Mouse (Mus musculus) small intestine, adult 2 months (tissue): Measurements from ENCODE around the gene Vmn2r89. TPM values are rescaled to one million over a fixed set of nuclear protein-coding genes. Genes with fewer than 3 reads are reported as not detected.
A peak's percentile ranks its signal among the peaks of the same experiment; 100 is the strongest.
"Not testable (repeated sequence)": the region's sequence is repeated elsewhere in the genome, so short reads cannot be mapped to it uniquely, and the experiment has no call there.

Experiments used
- H3K27ac ChIP-seq: fragments of 200-500 bp; 2 replicates; pipeline ENCODE4 v1.5.1; 2012; ENCODE audit warnings: low read depth, low read length, control low read depth, inconsistent platforms; ENCODE audit not compliant: insufficient read depth
- H3K27me3 ChIP-seq: fragments of 200-500 bp; 2 replicates; pipeline ENCODE4 v1.6.1; 2012; ENCODE audit warnings: mild to moderate bottlenecking, moderate library complexity, low read length, inconsistent platforms; ENCODE audit not compliant: control insufficient read depth, insufficient read depth
- H3K36me3 ChIP-seq: fragments of 200-500 bp; 2 replicates; pipeline ENCODE4 v1.6.1; 2012; ENCODE audit warnings: mild to moderate bottlenecking, low read length, control low read depth, inconsistent platforms; ENCODE audit not compliant: control insufficient read depth, insufficient read depth
- H3K4me1 ChIP-seq: fragments of 200-500 bp; 2 replicates; pipeline ENCODE4 v1.6.1; 2012; ENCODE audit warnings: low read length, inconsistent platforms, mixed read lengths; ENCODE audit not compliant: control insufficient read depth, insufficient read depth, insufficient read length
- H3K4me3 ChIP-seq: fragments of 200-500 bp; 2 replicates; pipeline ENCODE4 v1.5.1; 2012; ENCODE audit warnings: low read depth, mild to moderate bottlenecking, control low read depth, inconsistent platforms, low read length, moderate library complexity
- CTCF ChIP-seq: fragments of 200-500 bp; IDR thresholded peaks from 2 replicates; pipeline ENCODE4 v1.5.1; 2012; ENCODE audit warnings: low read depth, mild to moderate bottlenecking, control low read depth, inconsistent platforms, low read length, moderate library complexity, mixed read lengths; ENCODE audit not compliant: insufficient replicate concordance, insufficient read length; ENCODE audit errors: extremely low read depth
- POLR2A ChIP-seq: fragments of 200-500 bp; IDR thresholded peaks from 2 replicates; pipeline ENCODE4 v1.6.1; 2012; ENCODE audit warnings: low read depth, mild to moderate bottlenecking, control low read depth, inconsistent platforms, low read length, moderate library complexity
- WGBS: fragments of 180-500 bp; shearing (Covaris S2); methylation state at CpG from one replicate; pipeline ENCODE4 v1.1.7; 2018; 5-methylcytosine and 5-hydroxymethylcytosine counted together
- polyA plus RNA-seq: library from polyadenylated mRNA; depleted of rRNA; stranded (reverse); fragments of >200 nt; gene quantifications from 2 replicates; pipeline ENCODE4 v1.2.3, GENCODE M21; 2012

Gene Vmn2r89
- polyA plus RNA-seq, 1 experiment, result not detected

DNA sequence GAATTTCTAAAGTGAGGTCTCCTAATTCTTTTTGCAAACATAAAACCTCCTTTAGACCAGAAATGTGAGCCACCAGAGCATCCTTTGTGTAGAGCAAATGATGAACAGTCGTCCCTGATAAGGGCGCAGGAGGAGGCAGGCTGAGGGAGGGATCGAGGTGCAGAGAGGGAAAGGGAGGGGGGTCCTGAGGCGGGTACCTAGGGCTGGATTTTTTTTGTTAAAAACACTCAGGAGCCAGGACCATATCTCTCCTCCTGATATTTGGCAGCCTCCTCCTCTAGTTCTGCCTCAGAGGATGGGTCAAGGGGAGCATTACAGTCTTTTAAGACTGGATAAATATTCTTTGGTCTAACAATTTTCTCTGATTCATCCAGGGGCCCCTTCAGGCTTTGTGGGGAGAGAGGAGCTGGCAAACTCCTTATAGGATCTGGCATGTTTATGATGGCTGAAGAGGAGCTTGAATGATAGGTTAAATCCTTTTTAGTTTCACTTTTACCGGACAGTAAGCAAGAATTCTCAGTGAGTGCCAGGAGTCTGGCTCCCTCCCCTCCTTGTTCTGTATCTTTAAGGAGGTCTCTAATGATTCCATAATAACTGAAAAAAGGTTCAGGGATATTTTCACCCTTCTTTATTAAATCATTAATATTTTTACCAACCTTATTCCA, 30.5 kb downstream of the Vmn2r89 start:
- H3K4me3 ChIP-seq, result peak overlapping the region; percentile 24; the same call in 1 of the 2 replicates
- H3K27ac ChIP-seq, result no peak overlapping the region
- H3K36me3 ChIP-seq, result no peaks in the 10 kb centered on the region
- TF ChIP-seq POLR2A, result no peak
- TF ChIP-seq CTCF, result no peak
- H3K27me3 ChIP-seq, result no peaks in the 10 kb centered on the region
- WGBS, result 70% methylated on average over 5 of the region's 5 CpGs
- no peaks in the 10 kb centered on the region for H3K4me1 ChIP-seq

DNA sequence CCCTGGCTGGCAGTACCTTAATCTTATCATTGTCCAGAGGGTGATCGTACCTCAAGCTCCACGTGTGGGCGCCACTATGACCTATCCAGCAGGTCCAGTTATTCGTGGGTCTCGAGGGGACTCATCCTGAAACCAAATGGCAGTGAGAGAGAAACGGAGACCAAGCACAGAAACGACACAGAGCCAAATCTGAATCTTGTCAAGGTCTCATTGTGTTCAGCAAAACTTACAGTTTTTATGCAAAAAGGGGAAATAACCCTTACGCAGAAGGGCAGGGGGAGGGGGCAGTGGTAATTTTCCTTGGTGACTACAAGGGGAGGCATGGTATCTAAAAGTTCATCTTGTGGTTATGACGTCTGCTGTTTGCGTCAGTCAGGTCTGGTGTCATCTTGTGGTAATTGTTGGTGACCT, 31.3 kb downstream of the Vmn2r89 start:
- not testable (repeated sequence) for H3K4me1 ChIP-seq, H3K36me3 ChIP-seq, H3K27ac ChIP-seq, H3K27me3 ChIP-seq
- H3K4me3 ChIP-seq, result peak overlapping the region; percentile 24; the same call in 1 of the 2 replicates
- 79% methylated on average over 10 of the region's 10 CpGs for WGBS

DNA sequence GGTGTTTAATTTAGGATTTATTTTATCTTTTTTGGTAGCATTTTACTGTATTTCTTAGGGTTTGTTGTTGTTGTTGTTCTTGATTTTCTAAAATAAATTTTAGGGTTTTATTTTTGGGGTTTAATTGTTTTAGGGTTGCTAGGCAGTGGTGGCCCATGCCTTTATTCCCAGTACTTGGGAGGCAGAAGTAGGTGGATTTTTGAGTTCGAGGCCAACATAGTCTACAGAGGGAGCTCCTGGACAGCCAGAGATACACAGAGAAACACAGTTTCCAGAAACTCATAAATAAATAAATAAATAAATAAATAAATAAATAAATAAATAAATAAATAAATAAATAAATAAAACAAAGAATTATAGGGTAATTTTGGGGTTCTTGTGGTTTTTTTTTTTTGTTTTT, 32.0 kb downstream of the Vmn2r89 start:
- Histone ChIP-seq H3K27me3 (no peaks in the 10 kb centered on the region), H3K4me3 (no peak overlapping the region), H3K27ac (no peak overlapping the region), H3K4me1 (no peaks in the 10 kb centered on the region), H3K36me3 (no peaks in the 10 kb centered on the region)
- WGBS, result 80% methylated on average over 1 of the region's 1 CpGs
- TF ChIP-seq POLR2A (no peak), CTCF (no peak)

DNA sequence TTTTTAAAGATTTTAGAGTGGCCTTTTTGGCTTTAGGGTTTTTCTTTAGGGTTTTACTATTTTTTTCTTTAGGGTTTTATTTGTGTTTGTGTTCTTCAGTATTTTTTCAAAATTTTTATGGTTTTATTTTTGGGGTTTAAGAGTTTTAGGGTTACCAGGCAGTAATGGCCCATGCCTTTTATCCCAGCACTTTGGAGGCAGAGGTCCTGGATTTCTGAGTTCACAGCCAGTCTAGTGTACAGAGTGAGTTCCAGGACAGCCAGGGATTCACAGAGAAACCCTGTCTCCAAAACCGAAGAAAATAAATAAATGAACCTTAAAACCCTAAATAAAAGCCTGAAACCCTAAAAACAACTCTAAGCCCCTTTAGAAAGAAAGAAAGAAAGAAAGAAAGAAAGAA, 34.5 kb downstream of the Vmn2r89 start:
- Histone ChIP-seq H3K36me3 (no peaks in the 10 kb centered on the region), H3K27ac (no peak overlapping the region), H3K4me1 (no peaks in the 10 kb centered on the region), H3K27me3 (no peaks in the 10 kb centered on the region), H3K4me3 (no peak overlapping the region)
- WGBS, result 93% methylated on average over 1 of the region's 1 CpGs
- TF ChIP-seq POLR2A, result no peak
- TF ChIP-seq CTCF, result no peak

DNA sequence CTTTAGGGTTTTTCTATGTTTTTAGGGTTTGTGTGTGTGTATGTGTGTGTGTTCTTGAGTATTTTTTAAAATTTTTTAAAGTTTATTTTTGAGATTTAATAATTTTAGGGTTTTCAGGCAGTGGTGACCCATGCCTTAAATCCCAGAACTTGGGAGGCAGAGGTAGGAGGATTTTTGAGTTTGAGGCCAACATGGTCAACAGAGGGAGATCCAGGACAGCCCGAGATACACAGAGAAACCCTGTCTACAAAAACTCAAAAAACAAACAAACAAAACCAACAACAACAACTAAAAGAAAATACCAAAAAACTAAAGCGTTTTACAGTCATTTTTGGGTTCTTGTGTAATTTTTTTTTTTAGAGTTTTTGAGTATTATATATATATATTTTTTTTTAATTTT, 44.1 kb downstream of the Vmn2r89 start:
- TF ChIP-seq POLR2A, result no peak
- no peak for TF ChIP-seq CTCF
- WGBS, result 91% methylated on average over 2 of the region's 2 CpGs
- Histone ChIP-seq H3K4me1 (no peaks in the 10 kb centered on the region), H3K27ac (no peak overlapping the region), H3K27me3 (no peaks in the 10 kb centered on the region), H3K36me3 (no peaks in the 10 kb centered on the region), H3K4me3 (no peak overlapping the region)

DNA sequence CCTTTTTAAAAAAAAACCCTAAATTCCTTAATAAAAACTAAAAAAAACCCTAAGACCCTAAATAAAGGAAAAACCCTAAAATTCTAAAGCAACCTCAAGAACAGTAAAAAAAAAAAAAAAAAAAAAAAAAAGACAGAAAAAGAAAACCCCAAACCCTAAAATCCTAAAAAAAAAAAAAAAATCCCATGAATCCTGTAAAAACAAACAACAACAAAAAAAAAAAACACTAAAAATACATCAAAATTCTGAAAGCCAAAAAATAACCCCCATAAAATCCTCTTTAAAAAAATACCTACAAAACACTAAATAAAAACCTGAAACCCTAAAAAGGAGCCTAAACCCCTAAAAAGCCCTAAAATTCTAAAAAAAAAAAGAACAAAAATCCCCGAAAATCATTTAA, 45.3 kb downstream of the Vmn2r89 start:
- Histone ChIP-seq H3K36me3 (no peaks in the 10 kb centered on the region), H3K27me3 (no peaks in the 10 kb centered on the region), H3K4me3 (no peak overlapping the region), H3K4me1 (no peaks in the 10 kb centered on the region), H3K27ac (no peak overlapping the region)
- WGBS, result 90% methylated on average over 1 of the region's 1 CpGs
- no peak for TF ChIP-seq CTCF
- no peak for TF ChIP-seq POLR2A

DNA sequence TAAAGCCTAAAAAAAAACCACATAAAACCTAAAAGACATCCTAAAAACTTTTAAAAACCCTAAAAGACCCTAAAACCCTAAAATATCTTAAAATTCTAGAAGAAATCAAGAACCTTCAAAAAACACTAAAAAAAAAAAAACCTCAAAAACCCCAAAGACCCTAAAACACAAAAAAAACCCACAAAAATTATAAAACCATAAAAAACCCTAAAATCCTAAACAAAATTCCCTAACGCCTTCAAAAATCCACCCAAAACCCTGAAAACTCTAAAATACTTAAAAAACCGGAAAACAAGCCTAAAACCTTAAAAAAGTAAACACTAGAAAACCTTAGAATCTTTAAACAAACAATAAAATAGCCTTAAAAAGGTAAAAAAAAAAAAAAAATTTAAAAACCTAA, 46.3 kb downstream of the Vmn2r89 start:
- no peak overlapping the region for H3K4me3 ChIP-seq
- H3K36me3 ChIP-seq, result no peaks in the 10 kb centered on the region
- no peaks in the 10 kb centered on the region for H3K4me1 ChIP-seq
- no peaks in the 10 kb centered on the region for H3K27me3 ChIP-seq
- H3K27ac ChIP-seq, result no peak overlapping the region
- WGBS, result 85% methylated on average over 2 of the region's 2 CpGs
- TF ChIP-seq POLR2A (no peak), CTCF (no peak)

DNA sequence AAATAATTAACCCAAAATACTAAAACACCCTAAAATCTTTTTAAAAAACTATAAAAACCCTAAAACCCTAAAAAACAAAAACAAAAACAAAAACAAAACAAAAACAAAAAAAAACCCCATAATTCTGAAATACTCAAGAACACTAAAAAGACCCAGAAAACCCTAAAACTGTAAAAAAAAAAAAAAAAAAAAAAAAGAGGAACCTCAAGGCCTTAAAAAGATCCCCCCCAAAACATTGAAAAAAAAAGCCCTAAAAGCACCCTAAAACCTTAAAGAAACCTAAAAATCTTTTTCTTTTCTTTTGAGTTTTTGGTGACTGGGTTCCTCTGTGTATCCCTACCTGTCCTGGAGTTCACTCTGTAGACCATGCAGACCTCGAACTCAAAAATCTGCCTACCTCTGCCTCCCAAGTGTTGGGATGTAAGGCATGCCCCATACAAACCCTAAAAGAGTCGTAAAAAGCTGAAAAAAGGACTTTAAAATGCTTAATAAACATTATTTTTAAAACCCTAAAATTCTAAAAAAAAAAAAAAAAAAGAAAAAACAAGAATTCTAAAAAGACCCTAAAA, 48.1 kb downstream of the Vmn2r89 start:
- Histone ChIP-seq H3K27me3 (no peaks in the 10 kb centered on the region), H3K36me3 (no peaks in the 10 kb centered on the region), H3K27ac (no peak overlapping the region), H3K4me1 (no peaks in the 10 kb centered on the region), H3K4me3 (no peak overlapping the region)
- WGBS, result 82% methylated on average over 2 of the region's 2 CpGs
- no peak for TF ChIP-seq POLR2A
- no peak for TF ChIP-seq CTCF
